Mouse (Mus musculus) hindbrain, postnatal 0 days (tissue): ENCODE measurements around the gene Slc29a3. TPM values are rescaled to one million over a fixed set of nuclear protein-coding genes. Genes with fewer than 3 reads are reported as not detected.

Experiments used
- ATAC-seq: fragments of 200-750 bp; cut with Nextera tagmentation; 2 replicates; pipeline ENCODE4 v1.8.0; 2017; ENCODE audit warnings: mild to moderate bottlenecking, moderate TSS enrichment, moderate library complexity
- DNase-seq: peaks from one replicate; pipeline ENCODE4 v3.0.0-alpha.2; 2015; ENCODE audit warnings: low spot score
- H3K27ac ChIP-seq: fragments of 300-500 bp; sonication (generic); 2 replicates; pipeline ENCODE4 v1.5.1; 2014; ENCODE audit warnings: mild to moderate bottlenecking
- H3K27me3 ChIP-seq: fragments of 300-500 bp; sonication (generic); 2 replicates; pipeline ENCODE4 v1.6.1; 2014; ENCODE audit warnings: low read length, mixed read lengths; ENCODE audit not compliant: insufficient read depth
- H3K36me3 ChIP-seq: fragments of 300-500 bp; sonication (generic); 2 replicates; pipeline ENCODE4 v1.6.1; 2014; ENCODE audit warnings: low read length, mixed read lengths; ENCODE audit not compliant: insufficient read depth
- H3K4me1 ChIP-seq: fragments of 300-500 bp; sonication (generic); 2 replicates; pipeline ENCODE4 v1.6.1; 2014; ENCODE audit warnings: antibody characterized with exemption, low read length, mixed read lengths; ENCODE audit not compliant: insufficient read depth
- H3K4me2 ChIP-seq: fragments of 300-500 bp; sonication (generic); 2 replicates; pipeline ENCODE4 v1.6.1; 2014; ENCODE audit warnings: low read depth, mild to moderate bottlenecking, low read length, moderate library complexity, mixed read lengths
- H3K4me3 ChIP-seq: fragments of 300-500 bp; sonication (generic); 2 replicates; pipeline ENCODE4 v1.5.1; 2014; ENCODE audit warnings: low read length
- H3K9ac ChIP-seq: fragments of 300-500 bp; sonication (generic); replicated peaks from 2 replicates; pipeline ENCODE4 v1.6.1; 2014; ENCODE audit warnings: mild to moderate bottlenecking, low read length, moderate library complexity, mixed read lengths
- H3K9me3 ChIP-seq: fragments of 300-500 bp; sonication (generic); 2 replicates; pipeline ENCODE4 v1.6.1; 2016; ENCODE audit warnings: low read length, mixed read lengths
- CTCF ChIP-seq: IDR thresholded peaks from 2 replicates; pipeline ENCODE4 v1.5.1; 2016; ENCODE audit warnings: antibody characterized with exemption, control low read depth, low read depth
- WGBS: fragments of 180-500 bp; shearing (Covaris S2); extraction: QIAGEN DNeasy Blood & Tissue Kit; methylation state at CpG from one replicate; pipeline ENCODE4 v1.1.7; 2014; 5-methylcytosine and 5-hydroxymethylcytosine counted together
- polyA plus RNA-seq: library from polyadenylated mRNA; unstranded; fragments of >200 nt; fragmentation: Nextera tagmentation; extraction: Ambion mirVana; gene quantifications from 2 replicates; pipeline ENCODE4 v1.2.1, GENCODE M21; 2015
- total RNA-seq: library from RNA; depleted of rRNA; stranded (reverse); fragments of >200 nt; gene quantifications from 2 replicates; pipeline ENCODE4 v1.2.3, GENCODE M21; 2014

The Slc29a3 gene
- total and polyA plus RNA-seq, 2 experiments from 2014 or later = 9.1 to 10.0 TPM

DNA sequence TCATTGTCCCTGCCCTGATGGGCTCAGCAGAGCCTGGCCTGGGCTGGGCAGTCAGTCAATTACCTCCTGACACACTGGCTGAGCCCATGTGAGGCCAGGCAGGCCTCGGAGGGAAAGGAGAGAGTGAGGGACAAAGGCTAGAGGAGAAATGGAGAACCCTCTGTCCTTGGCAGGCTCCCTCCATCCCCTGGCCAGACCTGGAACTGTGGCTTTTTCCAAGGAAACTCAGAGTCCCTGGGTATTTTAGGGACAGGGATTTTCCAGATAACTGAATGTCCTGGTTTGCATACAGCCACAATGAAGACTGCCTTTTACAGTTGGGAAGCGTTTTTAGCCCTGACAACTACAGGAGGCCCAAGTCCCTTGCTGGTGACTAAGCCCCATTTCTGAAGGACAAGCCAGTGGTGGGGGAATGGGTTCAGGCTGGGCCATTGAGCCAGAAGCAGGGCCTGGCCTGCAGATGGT, 20.2 kb downstream of the Slc29a3 start:
- Histone ChIP-seq H3K4me3 (no peak overlapping the region), H3K9ac (0 out of 2 replicates have a peak overlapping the region, but pooled peaks have one; percentile 17), H3K4me1 (peaks cover 6% of the 10 kb centered on the region; the same call in 1 of the 2 replicates), H3K36me3 (no peaks in the 10 kb centered on the region), H3K4me2 (no peak overlapping the region), H3K27me3 (no peaks in the 10 kb centered on the region), H3K9me3 (no peaks in the 10 kb centered on the region), H3K27ac (peak overlapping the region; percentile 66; the same call in 1 of the 2 replicates)
- 31% methylated on average over 2 of the region's 2 CpGs for WGBS
- DNase-seq (peak; percentile 25), ATAC-seq (peak; percentile 36; the same call in 1 of the 2 replicates)
- TF ChIP-seq CTCF = no peak

- TF ChIP-seq CTCF = no peak
- ATAC-seq (no peak), DNase-seq (peak; percentile 16)
- no peaks in the 10 kb centered on the region for H3K36me3 ChIP-seq
- H3K9me3 ChIP-seq = no peaks in the 10 kb centered on the region
- no peaks in the 10 kb centered on the region for H3K27me3 ChIP-seq
- H3K4me2 ChIP-seq = no peak overlapping the region
- peak overlapping the region; percentile 66; the same call in 1 of the 2 replicates for H3K27ac ChIP-seq
- H3K4me1 ChIP-seq = peaks cover 6% of the 10 kb centered on the region; the same call in 1 of the 2 replicates
- no peak overlapping the region for H3K4me3 ChIP-seq
- 0 out of 2 replicates have a peak overlapping the region, but pooled peaks have one; percentile 17 for H3K9ac ChIP-seq
- 28% methylated on average over 5 of the region's 5 CpGs for WGBS
These were observed 20.9 kb downstream of the Slc29a3 start for GRCm38 (mm10) chr10:60731742-60732141.

DNA sequence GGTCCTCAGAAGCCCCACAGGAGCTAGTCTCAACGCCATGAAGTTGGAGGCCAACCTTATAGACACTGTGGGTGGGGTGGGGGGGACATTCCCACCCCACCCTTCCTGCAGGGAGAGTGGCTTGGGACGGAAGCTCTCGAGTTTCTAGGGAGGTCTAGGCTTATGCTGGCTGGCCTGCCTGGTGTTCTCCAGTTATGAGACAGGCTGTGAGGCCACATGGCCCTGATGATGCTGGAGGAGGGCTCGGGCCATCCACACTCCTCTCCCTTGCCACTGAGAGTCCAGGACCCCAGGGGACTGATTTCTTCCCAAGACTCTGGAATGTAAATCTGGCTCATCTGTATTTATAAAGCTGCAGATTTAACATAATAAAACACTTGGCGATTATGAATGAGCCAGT, 25.3 kb downstream of the Slc29a3 start:
- Histone ChIP-seq H3K4me3 (no peak overlapping the region), H3K9me3 (no peaks in the 10 kb centered on the region), H3K27ac (no peak overlapping the region), H3K36me3 (no peaks in the 10 kb centered on the region), H3K4me1 (peaks cover 6% of the 10 kb centered on the region; the same call in 1 of the 2 replicates), H3K27me3 (no peaks in the 10 kb centered on the region), H3K9ac (no peak overlapping the region), H3K4me2 (no peak overlapping the region)
- no peak for ATAC-seq
- no peak for DNase-seq
- TF ChIP-seq CTCF = no peak
- 25% methylated on average over 5 of the region's 5 CpGs for WGBS

DNA sequence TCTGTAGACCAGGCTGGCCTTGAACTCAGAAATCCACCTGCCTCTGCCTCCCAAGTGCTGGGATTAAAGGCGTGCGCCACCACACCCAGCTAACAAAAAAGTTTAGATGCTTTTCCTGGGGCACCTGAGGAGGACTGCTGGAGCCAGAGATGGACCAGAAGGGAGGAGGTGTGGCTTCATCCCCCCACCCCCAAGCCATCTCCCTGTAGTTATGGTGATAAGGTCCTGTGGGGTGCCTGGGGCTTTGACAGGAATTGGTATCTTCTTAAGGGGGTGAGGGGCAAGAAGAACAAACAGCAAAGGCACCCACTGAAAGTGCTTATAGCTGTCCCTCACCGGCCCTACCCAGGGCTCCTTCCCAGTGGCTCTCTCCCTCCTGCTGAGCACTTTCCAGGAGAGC, 25.7 kb downstream of the Slc29a3 start:
- Histone ChIP-seq H3K36me3 (no peaks in the 10 kb centered on the region), H3K9me3 (no peaks in the 10 kb centered on the region), H3K4me1 (peaks cover 2% of the 10 kb centered on the region; the same call in 1 of the 2 replicates), H3K4me3 (no peak overlapping the region), H3K27me3 (no peaks in the 10 kb centered on the region), H3K9ac (no peak overlapping the region), H3K4me2 (no peak overlapping the region), H3K27ac (no peak overlapping the region)
- no peak for TF ChIP-seq CTCF
- DNase-seq = no peak
- WGBS = 81% methylated on average over 3 of the region's 3 CpGs
- ATAC-seq = no peak

DNA sequence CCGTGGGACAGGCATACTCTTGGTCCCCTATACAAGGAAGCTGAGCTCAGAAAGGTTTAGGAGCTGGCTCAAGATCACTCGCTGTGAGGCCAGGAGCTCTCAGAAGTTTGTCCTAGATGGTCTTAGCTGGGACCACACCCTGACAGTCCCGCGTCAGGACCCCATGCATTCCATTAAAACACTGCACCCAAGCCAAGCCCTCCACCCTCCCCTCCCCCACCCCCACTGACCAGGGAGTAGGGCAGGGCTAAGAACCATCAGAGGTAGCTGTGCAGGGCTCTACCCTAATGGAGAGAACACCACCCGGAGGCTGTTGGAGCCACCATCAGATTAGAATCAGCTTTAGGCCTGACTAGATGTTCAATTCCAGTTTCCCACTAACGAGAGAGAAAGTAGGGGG, 28.1 kb downstream of the Slc29a3 start:
- no peaks in the 10 kb centered on the region for H3K27me3 ChIP-seq
- ATAC-seq (no peak), DNase-seq (no peak)
- H3K4me3 ChIP-seq = no peak overlapping the region
- H3K9ac ChIP-seq = no peak overlapping the region
- no peaks in the 10 kb centered on the region for H3K9me3 ChIP-seq
- 84% methylated on average over 6 of the region's 6 CpGs for WGBS
- no peaks in the 10 kb centered on the region for H3K36me3 ChIP-seq
- no peak overlapping the region for H3K27ac ChIP-seq
- no peaks in the 10 kb centered on the region for H3K4me1 ChIP-seq
- TF ChIP-seq CTCF = no peak
- H3K4me2 ChIP-seq = no peak overlapping the region

GRCm38 (mm10) chr10:60723345-60723744, 29.2 kb downstream of the Slc29a3 start:
- DNase-seq (no peak), ATAC-seq (no peak)
- H3K27me3 ChIP-seq = no peaks in the 10 kb centered on the region
- TF ChIP-seq CTCF = peak; percentile 31; the same call in 1 of the 2 replicates
- H3K4me1 ChIP-seq = no peaks in the 10 kb centered on the region
- H3K9ac ChIP-seq = no peak overlapping the region
- H3K4me3 ChIP-seq = no peak overlapping the region
- H3K9me3 ChIP-seq = no peaks in the 10 kb centered on the region
- H3K27ac ChIP-seq = no peak overlapping the region
- H3K36me3 ChIP-seq = no peaks in the 10 kb centered on the region
- H3K4me2 ChIP-seq = no peak overlapping the region
- WGBS = 50% methylated on average over 1 of the region's 1 CpGs

DNA sequence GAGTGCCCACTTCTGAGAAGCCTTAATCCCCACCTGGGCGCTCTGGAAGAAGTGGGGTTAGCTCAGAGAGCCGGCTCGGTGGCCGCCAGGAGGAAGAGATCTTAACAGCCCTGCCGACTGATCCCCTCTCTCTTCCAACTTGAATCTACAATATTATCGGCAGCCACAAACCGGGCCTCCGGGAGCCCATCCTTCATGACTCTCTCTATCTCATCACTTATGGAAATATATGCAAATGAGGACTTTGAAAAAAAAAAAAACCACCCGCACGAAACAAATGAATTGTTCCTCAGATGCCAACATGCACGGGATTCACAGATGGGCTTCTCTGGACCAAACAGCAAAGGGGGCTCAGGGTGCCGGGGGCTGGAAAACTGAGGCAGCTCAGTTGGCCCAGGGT, 31.0 kb downstream of the Slc29a3 start:
- DNase-seq (no peak), ATAC-seq (no peak)
- H3K4me3 ChIP-seq = no peak overlapping the region
- H3K4me1 ChIP-seq = no peaks in the 10 kb centered on the region
- TF ChIP-seq CTCF = no peak
- no peaks in the 10 kb centered on the region for H3K27me3 ChIP-seq
- H3K36me3 ChIP-seq = no peaks in the 10 kb centered on the region
- no peak overlapping the region for H3K27ac ChIP-seq
- WGBS = 30% methylated on average over 12 of the region's 12 CpGs
- H3K4me2 ChIP-seq = no peak overlapping the region
- no peaks in the 10 kb centered on the region for H3K9me3 ChIP-seq
- no peak overlapping the region for H3K9ac ChIP-seq
